13 mouse cellular contexts compared by ENCODE assay signal in the genomic region with DNA sequence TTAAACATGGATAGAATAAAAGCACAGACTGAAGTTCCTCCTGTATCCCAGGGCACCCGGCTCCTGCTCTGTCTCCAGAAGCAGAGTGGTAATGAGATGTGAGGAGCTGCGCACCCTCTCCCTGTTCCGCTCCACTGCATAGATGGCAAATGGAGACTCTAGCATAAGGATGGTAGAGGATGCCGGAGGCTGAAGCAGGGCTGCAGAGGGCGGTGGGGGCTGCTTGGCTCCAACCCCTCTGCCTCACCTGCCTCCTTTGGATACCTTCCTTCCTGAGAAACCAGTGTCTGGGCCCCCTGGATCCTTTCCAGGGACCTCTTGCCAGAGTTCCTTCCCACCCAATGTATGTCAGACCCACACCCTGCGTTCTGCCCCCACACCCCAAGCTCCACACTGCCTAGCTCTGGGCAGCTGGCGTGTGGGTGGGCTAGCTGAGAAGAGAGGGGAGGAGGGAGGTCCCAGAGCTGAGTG. TPM values are rescaled to one million over a fixed set of nuclear protein-coding genes. Genes with fewer than 3 reads are reported as not detected.
DNase-seq lines count a peak whose midpoint lies in the region; ATAC-seq and TF ChIP-seq lines count a peak whose summit lies in the region.
"Had no signal": no experiment of that assay in that cellular context is flagged by ENCODE, and none has a peak within 500 bp of the region (broad histone marks: within the 10 kb centered on the region; RNA-seq: fewer than 3 reads in every experiment).

No protein-coding gene starts in this region.

- no peaks in the 10 kb centered on the region for H3K27me3 ChIP-seq in cerebellum, adult 2 months (ENCODE audit: control insufficient read depth, insufficient read depth, low read length)
- H3K27me3 ChIP-seq in midbrain, embryonic 10.5 days (ENCODE audit: low read depth, poor library complexity, severe bottlenecking), result peaks cover 69% of the 10 kb centered on the region
- H3K27me3 ChIP-seq in stomach, postnatal 0 days (ENCODE audit: control insufficient read depth, insufficient read depth, low read length), result 0 out of 2 replicates have a peak, but pooled peaks cover 5% of the 10 kb centered on the region

- peak overlapping the region; percentile 84 for H3K4me3 ChIP-seq in cerebellum, adult 2 months (replicated peaks; ENCODE audit: insufficient read depth, low read depth, low read length)
- peak overlapping the region; percentile 20; the same call in 1 of the 2 replicates for H3K4me3 ChIP-seq in midbrain, embryonic 10.5 days
- no peak overlapping the region for H3K4me3 ChIP-seq in stomach, postnatal 0 days (ENCODE audit: low read depth, low read length)
- H3K4me3 ChIP-seq: embryonic facial prominence, embryonic 15.5 days; kidney, embryonic 15.5 days had no signal

- H3K36me3 ChIP-seq in midbrain, embryonic 10.5 days, result peaks cover 28% of the 10 kb centered on the region
- H3K36me3 ChIP-seq in stomach, postnatal 0 days (ENCODE audit: control insufficient read depth, insufficient read depth, low read length), result no peaks in the 10 kb centered on the region
- H3K36me3 ChIP-seq: embryonic facial prominence, embryonic 15.5 days; kidney, embryonic 15.5 days had no signal

- no peak for TF ChIP-seq CTCF in cerebellum, adult 2 months (IDR thresholded peaks at IDR 0.05; ENCODE audit: borderline replicate concordance, insufficient read depth, low read depth, low read length)
- no peak for TF ChIP-seq CTCF in stomach, postnatal 0 days (IDR thresholded peaks at IDR 0.05; ENCODE audit: low read depth)

- no peak for TF ChIP-seq POLR2A in cerebellum, adult 2 months (IDR thresholded peaks at IDR 0.05; ENCODE audit: borderline replicate concordance, insufficient read depth, low read length)

- no peak overlapping the region for H3K9ac ChIP-seq in stomach, postnatal 0 days (ENCODE audit: low read length)
- H3K9ac ChIP-seq: embryonic facial prominence, embryonic 15.5 days; kidney, embryonic 15.5 days had no signal

- H3K4me1 ChIP-seq in cerebellum, adult 2 months (ENCODE audit: control insufficient read depth, insufficient read depth, low read length), result peaks cover 28% of the 10 kb centered on the region
- H3K4me1 ChIP-seq in midbrain, embryonic 10.5 days, result peaks cover 79% of the 10 kb centered on the region
- peaks cover 6% of the 10 kb centered on the region; the same call in 1 of the 2 replicates for H3K4me1 ChIP-seq in stomach, postnatal 0 days (replicated peaks; ENCODE audit: control insufficient read depth, insufficient read depth)

- ATAC-seq in stomach, postnatal 0 days (ENCODE audit: low FRiP score, low TSS enrichment), result no peak

- no peak overlapping the region for H3K4me2 ChIP-seq in stomach, postnatal 0 days (replicated peaks; ENCODE audit: low read depth)
- H3K4me2 ChIP-seq: embryonic facial prominence, embryonic 15.5 days; kidney, embryonic 15.5 days had no signal

- 10% methylated on average over 7 of the region's 7 CpGs for WGBS in cerebellum, adult 2 months
- WGBS in midbrain, embryonic 10.5 days, result 81% methylated on average over 7 of the region's 7 CpGs
- WGBS in stomach, postnatal 0 days, result 72% methylated on average over 7 of the region's 7 CpGs

- DNase-seq in cerebellum, adult 2 months, result peak in 1 of 2 experiments; percentile 44
- DNase-seq in cerebellum, postnatal 4 days (ENCODE audit: low spot score in 2 of 2), result no peak
- peak; percentile 76 for DNase-seq in right cerebral cortex, adult 18-20 months
- DNase-seq in right cerebral cortex, postnatal 4 days, result no peak
- DNase-seq in midbrain, embryonic 10.5 days (ENCODE audit: low spot score), result no peak
- peak; percentile 58 for DNase-seq in right cerebral cortex, postnatal 25 days
- DNase-seq in stomach, postnatal 0 days (ENCODE audit: low spot score), result no peak
- DNase-seq in gastrocnemius, postnatal 25 days, result no peak
- DNase-seq: gastrocnemius, postnatal 10 days had no signal

- peak overlapping the region; percentile 64 for H3K27ac ChIP-seq in cerebellum, adult 2 months (ENCODE audit: insufficient read depth, low read length)
- H3K27ac ChIP-seq in midbrain, embryonic 10.5 days (replicated peaks), result no peak overlapping the region
- no peak overlapping the region for H3K27ac ChIP-seq in stomach, postnatal 0 days (replicated peaks)
- H3K27ac ChIP-seq: embryonic facial prominence, embryonic 15.5 days; kidney, embryonic 15.5 days had no signal

- H3K9me3 ChIP-seq in midbrain, embryonic 10.5 days (replicated peaks), result no peaks in the 10 kb centered on the region
- no peaks in the 10 kb centered on the region for H3K9me3 ChIP-seq in stomach, postnatal 0 days (ENCODE audit: control insufficient read depth, low read length)
- H3K9me3 ChIP-seq: embryonic facial prominence, embryonic 15.5 days; G1E; kidney, embryonic 15.5 days had no signal

- no peak for TF ChIP-seq EP300 in stomach, postnatal 0 days (optimal IDR thresholded peaks at IDR 0.05)

RNA-seq across cellular contexts. Expression of a gene that starts 3.5 kb away (rescaled TPM):
- polyA plus RNA-seq in cerebellum, adult 2 months (2012; rRNA removed), result 446 and 460 TPM in 2 replicates
- 21.5 and 40.7 TPM in 2 replicates for polyA plus RNA-seq in midbrain, embryonic 10.5 days (2016; fragmentation: Nextera tagmentation; extraction: Ambion mirVana)
- polyA plus RNA-seq in stomach, postnatal 0 days (2015; fragmentation: Nextera tagmentation; extraction: Ambion mirVana), result 5.1 and 5.9 TPM in 2 replicates
- under 1 TPM in 1 of 2 experiments, not detected in 1; 0.35 TPM for total RNA-seq in gastrocnemius, postnatal 25 days (2021)
- polyA plus RNA-seq: G1E had no signal

RNA-seq across cellular contexts. Expression of a gene that starts 11.0 kb away (rescaled TPM):
- 124 and 126 TPM in 2 replicates for polyA plus RNA-seq in cerebellum, adult 2 months (2012; rRNA removed)
- 234 and 249 TPM in 2 replicates for polyA plus RNA-seq in midbrain, embryonic 10.5 days (2016; fragmentation: Nextera tagmentation; extraction: Ambion mirVana)
- polyA plus RNA-seq in stomach, postnatal 0 days (2015; fragmentation: Nextera tagmentation; extraction: Ambion mirVana), result 189 and 200 TPM in 2 replicates
- 10 to 100 TPM; 54.4 to 76.1 TPM for total RNA-seq in gastrocnemius, postnatal 25 days (2021)

RNA-seq across cellular contexts. Expression of a gene that starts 30.7 kb away (rescaled TPM):
- 0.72 and 0.90 TPM in 2 replicates for polyA plus RNA-seq in cerebellum, adult 2 months (2012; rRNA removed)
- polyA plus RNA-seq in midbrain, embryonic 10.5 days (2016; fragmentation: Nextera tagmentation; extraction: Ambion mirVana), result 33.8 and 33.9 TPM in 2 replicates
- 0.72 and 1.1 TPM in 2 replicates for polyA plus RNA-seq in stomach, postnatal 0 days (2015; fragmentation: Nextera tagmentation; extraction: Ambion mirVana)
- total RNA-seq in gastrocnemius, postnatal 25 days (2021), result under 1 TPM; 0.08 to 0.56 TPM
- polyA plus RNA-seq: urinary bladder, adult 2 months had no signal

RNA-seq across cellular contexts. Expression of a gene that starts 33.4 kb away (rescaled TPM):
- 58.4 TPM in 2 replicates for polyA plus RNA-seq in cerebellum, adult 2 months (2012; rRNA removed)
- polyA plus RNA-seq in midbrain, embryonic 10.5 days (2016; fragmentation: Nextera tagmentation; extraction: Ambion mirVana), result 63.5 and 77.1 TPM in 2 replicates
- 126 and 142 TPM in 2 replicates for polyA plus RNA-seq in stomach, postnatal 0 days (2015; fragmentation: Nextera tagmentation; extraction: Ambion mirVana)
- total RNA-seq in gastrocnemius, postnatal 25 days (2021), result 10 to 100 TPM; 28.7 to 35.2 TPM

RNA-seq across cellular contexts. Expression of a gene that starts 50.8 kb away (rescaled TPM):
- polyA plus RNA-seq in cerebellum, adult 2 months (2012; rRNA removed), result 57.8 and 60.3 TPM in 2 replicates
- 3.0 and 4.0 TPM in 2 replicates for polyA plus RNA-seq in midbrain, embryonic 10.5 days (2016; fragmentation: Nextera tagmentation; extraction: Ambion mirVana)
- 2.0 and 2.9 TPM in 2 replicates for polyA plus RNA-seq in stomach, postnatal 0 days (2015; fragmentation: Nextera tagmentation; extraction: Ambion mirVana)
- total RNA-seq in gastrocnemius, postnatal 25 days (2021), result 1 to 10 TPM; 1.6 to 2.7 TPM

Comparison
In these comparisons a context has a peak if more than half of its experiments do, and no peak if none do; other contexts are left out.
1. DNase-seq: peak in right cerebral cortex, adult 18-20 months (single experiment) and right cerebral cortex, postnatal 25 days (single experiment); none in cerebellum, postnatal 4 days (0 of 2), right cerebral cortex, postnatal 4 days (single experiment), midbrain, embryonic 10.5 days (single experiment), stomach, postnatal 0 days (single experiment) and gastrocnemius, postnatal 25 days (single experiment).
2. RNA of a gene that starts 3.5 kb away (polyA plus RNA-seq): 446 to 460 TPM in cerebellum, adult 2 months; 21.5 to 40.7 TPM in midbrain, embryonic 10.5 days and 5.1 to 5.9 TPM in stomach, postnatal 0 days; every median in the first group is over 10 times any median in the second.
3. RNA of a gene that starts 30.7 kb away (polyA plus RNA-seq): 33.8 to 33.9 TPM in midbrain, embryonic 10.5 days; 0.72 to 0.90 TPM in cerebellum, adult 2 months and 0.72 to 1.1 TPM in stomach, postnatal 0 days; every median in the first group is over 10 times any median in the second.